Mouse (Mus musculus): ENCODE measurements around the gene Snx20. TPM values are rescaled to one million over a fixed set of nuclear protein-coding genes. Genes with fewer than 3 reads are reported as not detected.

The Snx20 gene
- polyA plus RNA-seq (2012; rRNA removed): 0.07 and 0.52 TPM in 2 replicates

DNA sequence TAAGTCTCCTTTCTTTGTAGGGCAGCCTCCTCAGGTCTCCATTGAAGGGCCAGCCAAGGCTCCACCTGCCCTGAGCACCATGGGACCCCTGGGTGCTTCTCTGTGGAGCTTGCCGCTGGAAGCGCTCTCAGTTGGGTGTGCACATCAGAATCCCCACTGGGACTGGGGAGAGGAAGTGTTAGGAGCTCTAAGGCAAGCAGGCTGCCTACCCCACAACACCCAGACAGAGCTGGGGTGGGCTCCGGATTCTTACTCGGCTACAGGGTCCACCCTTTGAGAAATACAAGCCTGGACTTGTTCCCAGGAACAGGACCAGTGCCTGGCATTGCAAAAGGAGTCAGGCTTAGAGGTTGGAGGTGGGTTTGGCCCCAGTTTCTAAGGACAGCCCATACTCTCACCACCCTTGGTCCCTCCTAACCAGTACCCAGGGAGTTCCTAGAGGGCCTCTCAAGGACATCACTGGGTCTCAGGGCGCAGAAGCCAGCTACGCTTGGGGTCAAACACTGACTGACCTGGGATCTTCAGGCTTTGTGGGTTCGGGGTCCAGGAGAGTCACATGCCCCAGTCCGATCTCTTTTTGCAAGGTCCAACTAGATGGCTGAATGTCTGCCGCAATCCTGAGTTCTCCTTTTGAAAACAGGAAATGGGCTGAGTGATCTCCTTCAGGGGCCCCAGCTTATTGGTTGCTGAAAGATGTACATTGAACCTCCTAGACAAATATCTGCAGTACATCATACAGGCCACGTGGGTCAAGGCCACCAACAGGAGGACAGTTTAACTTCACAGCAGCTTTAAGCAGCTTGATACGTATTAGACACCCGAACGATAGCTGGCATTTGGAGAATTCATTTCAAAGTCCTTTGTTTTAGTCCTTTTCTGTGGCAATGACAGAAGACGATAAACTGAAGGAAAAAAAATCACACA lies at the start of gene Snx20:
Gene Snx20, minus strand, starts transcription at position 655 of the 924 bp plus-strand sequence.
- H3K4me1 ChIP-seq (ENCODE audit: control insufficient read depth, insufficient read depth, low read length): no peaks in the 10 kb centered on the region
- H3K4me3 ChIP-seq (ENCODE audit: control insufficient read depth, low read depth, low read length): no peak within 1 kb of the TSS
- TF ChIP-seq POLR2A (IDR thresholded peaks at IDR 0.05; ENCODE audit: control insufficient read depth, low read depth, low read length) (no peak), CTCF (IDR thresholded peaks at IDR 0.05; ENCODE audit: control insufficient read depth, insufficient read depth, insufficient replicate concordance, low read depth, low read length) (no peak)
- H3K27ac ChIP-seq (ENCODE audit: control insufficient read depth, insufficient read depth, low read depth, low read length): no peak within 1 kb of the TSS
- H3K27me3 ChIP-seq (ENCODE audit: control insufficient read depth, insufficient read depth, low read length): no peaks in the 10 kb centered on the region
- H3K36me3 ChIP-seq (ENCODE audit: control insufficient read depth, insufficient read depth, low read length): no peaks in the 10 kb centered on the region

DNA sequence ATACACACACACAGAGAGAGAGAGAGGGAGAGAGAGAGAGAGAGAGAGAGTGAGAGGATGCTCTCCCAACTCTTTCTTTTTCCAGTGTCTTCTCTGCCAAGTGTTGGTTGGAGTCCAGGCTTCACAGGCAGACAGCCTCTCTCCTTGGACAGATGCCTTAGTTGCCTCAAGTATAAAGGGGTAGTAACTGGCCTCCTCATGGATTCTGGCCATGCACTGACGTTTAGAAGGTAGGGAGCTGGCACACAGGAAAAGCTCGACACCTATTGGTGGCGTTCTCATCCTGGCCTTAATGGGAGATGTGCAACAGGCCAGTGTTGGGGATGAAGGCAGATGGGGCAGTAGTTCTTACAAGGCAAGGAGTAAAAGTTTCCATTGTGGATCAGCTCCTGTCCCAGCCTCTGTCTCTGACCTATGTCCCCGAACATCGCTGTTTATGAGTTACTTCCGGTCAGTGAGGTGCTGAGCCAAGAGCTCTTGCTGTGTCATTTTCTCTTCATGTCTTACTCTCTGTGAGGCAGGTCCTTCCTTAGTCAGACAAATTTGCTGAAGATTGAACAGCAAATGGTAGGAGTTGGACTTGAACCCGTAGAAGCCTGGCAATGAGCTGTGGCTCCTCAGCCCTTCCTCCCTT lies 47.8 kb upstream of the Snx20 start:
- Histone ChIP-seq H3K36me3 (ENCODE audit: control insufficient read depth, insufficient read depth, low read length) (no peaks in the 10 kb centered on the region), H3K27ac (ENCODE audit: control insufficient read depth, insufficient read depth, low read depth, low read length) (no peak overlapping the region), H3K27me3 (ENCODE audit: control insufficient read depth, insufficient read depth, low read length) (no peaks in the 10 kb centered on the region), H3K4me1 (ENCODE audit: control insufficient read depth, insufficient read depth, low read length) (no peaks in the 10 kb centered on the region), H3K4me3 (ENCODE audit: control insufficient read depth, low read depth, low read length) (no peak overlapping the region)
- TF ChIP-seq CTCF (IDR thresholded peaks at IDR 0.05; ENCODE audit: control insufficient read depth, insufficient read depth, insufficient replicate concordance, low read depth, low read length) (no peak), POLR2A (IDR thresholded peaks at IDR 0.05; ENCODE audit: control insufficient read depth, low read depth, low read length) (no peak)

DNA sequence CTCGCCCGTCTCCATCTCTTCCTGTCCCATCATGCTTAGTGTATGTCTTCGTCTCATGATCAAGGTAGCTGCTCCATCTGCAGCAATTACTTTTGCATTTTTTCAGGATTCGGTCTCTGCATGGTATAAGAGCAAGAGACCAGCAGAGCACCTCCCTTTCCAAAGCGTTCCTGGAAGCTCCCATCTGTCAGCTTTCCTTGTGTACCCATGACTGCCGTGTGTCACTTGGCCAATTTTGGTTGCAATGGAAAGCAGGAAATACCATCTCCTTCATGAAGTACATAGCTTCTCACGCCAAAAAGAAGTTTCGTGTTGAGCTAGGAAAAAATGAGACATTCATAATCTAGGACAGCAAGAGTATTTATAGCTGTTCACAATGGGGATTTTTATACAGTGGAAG lies 45.1 kb upstream of the Snx20 start:
- no peaks in the 10 kb centered on the region for H3K4me1 ChIP-seq (ENCODE audit: control insufficient read depth, insufficient read depth, low read length)
- H3K4me3 ChIP-seq (ENCODE audit: control insufficient read depth, low read depth, low read length): no peak overlapping the region
- TF ChIP-seq CTCF (IDR thresholded peaks at IDR 0.05; ENCODE audit: control insufficient read depth, insufficient read depth, insufficient replicate concordance, low read depth, low read length) (no peak), POLR2A (IDR thresholded peaks at IDR 0.05; ENCODE audit: control insufficient read depth, low read depth, low read length) (no peak)
- H3K27ac ChIP-seq (ENCODE audit: control insufficient read depth, insufficient read depth, low read depth, low read length): no peak overlapping the region
- H3K27me3 ChIP-seq (ENCODE audit: control insufficient read depth, insufficient read depth, low read length): no peaks in the 10 kb centered on the region
- no peaks in the 10 kb centered on the region for H3K36me3 ChIP-seq (ENCODE audit: control insufficient read depth, insufficient read depth, low read length)

DNA sequence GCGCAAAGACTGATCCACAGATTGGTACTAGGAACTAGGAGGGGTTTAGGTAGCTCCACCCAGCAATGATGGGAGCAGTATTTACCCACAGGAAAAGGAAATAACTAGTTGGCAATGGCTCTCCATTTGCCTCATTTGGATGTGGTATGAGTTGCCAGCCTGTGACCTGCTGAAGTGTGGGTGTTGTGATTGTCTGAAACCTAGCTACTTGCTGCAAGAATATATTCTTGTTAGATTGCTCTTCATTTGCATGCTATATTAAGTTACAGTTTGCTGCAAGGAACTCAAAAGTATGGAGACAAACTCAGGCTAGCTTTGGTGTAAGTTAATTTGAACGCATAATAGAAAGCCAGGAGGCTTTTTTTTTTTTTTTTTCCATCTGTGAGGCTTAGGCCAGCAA lies 44.6 kb upstream of the Snx20 start:
- H3K4me3 ChIP-seq (ENCODE audit: control insufficient read depth, low read depth, low read length): no peak overlapping the region
- no peaks in the 10 kb centered on the region for H3K4me1 ChIP-seq (ENCODE audit: control insufficient read depth, insufficient read depth, low read length)

DNA sequence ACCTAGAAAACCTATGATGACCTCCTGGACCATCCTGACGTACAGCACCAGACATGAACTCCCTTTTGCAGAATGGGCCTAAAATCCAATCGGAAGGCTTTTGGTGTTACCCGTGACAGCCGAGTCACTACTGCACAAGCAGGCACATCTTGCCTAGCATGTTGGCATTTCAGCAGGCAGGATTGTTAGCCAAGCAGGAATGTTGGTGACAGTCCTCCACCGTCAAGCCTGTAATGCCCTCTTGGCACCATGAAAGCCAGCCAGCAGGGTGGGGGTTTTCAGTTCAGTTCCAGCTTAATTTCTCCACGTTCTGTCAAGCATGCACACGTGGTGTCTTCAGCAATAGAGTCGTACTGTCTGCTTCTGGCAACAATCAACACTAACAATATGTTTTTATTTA lies 41.1 kb upstream of the Snx20 start:
- Histone ChIP-seq H3K36me3 (ENCODE audit: control insufficient read depth, insufficient read depth, low read length) (no peaks in the 10 kb centered on the region), H3K27ac (ENCODE audit: control insufficient read depth, insufficient read depth, low read depth, low read length) (no peak overlapping the region), H3K4me3 (ENCODE audit: control insufficient read depth, low read depth, low read length) (no peak overlapping the region), H3K4me1 (ENCODE audit: control insufficient read depth, insufficient read depth, low read length) (no peaks in the 10 kb centered on the region), H3K27me3 (ENCODE audit: control insufficient read depth, insufficient read depth, low read length) (no peaks in the 10 kb centered on the region)
- no peak for TF ChIP-seq CTCF (IDR thresholded peaks at IDR 0.05; ENCODE audit: control insufficient read depth, insufficient read depth, insufficient replicate concordance, low read depth, low read length)
- no peak for TF ChIP-seq POLR2A (IDR thresholded peaks at IDR 0.05; ENCODE audit: control insufficient read depth, low read depth, low read length)

More for the DNA sequence above, 44.6 kb upstream of the Snx20 start:
- Histone ChIP-seq H3K27ac (ENCODE audit: control insufficient read depth, insufficient read depth, low read depth, low read length) (no peak overlapping the region), H3K36me3 (ENCODE audit: control insufficient read depth, insufficient read depth, low read length) (no peaks in the 10 kb centered on the region), H3K27me3 (ENCODE audit: control insufficient read depth, insufficient read depth, low read length) (no peaks in the 10 kb centered on the region)
- TF ChIP-seq CTCF (IDR thresholded peaks at IDR 0.05; ENCODE audit: control insufficient read depth, insufficient read depth, insufficient replicate concordance, low read depth, low read length) (no peak), POLR2A (IDR thresholded peaks at IDR 0.05; ENCODE audit: control insufficient read depth, low read depth, low read length) (no peak)

DNA sequence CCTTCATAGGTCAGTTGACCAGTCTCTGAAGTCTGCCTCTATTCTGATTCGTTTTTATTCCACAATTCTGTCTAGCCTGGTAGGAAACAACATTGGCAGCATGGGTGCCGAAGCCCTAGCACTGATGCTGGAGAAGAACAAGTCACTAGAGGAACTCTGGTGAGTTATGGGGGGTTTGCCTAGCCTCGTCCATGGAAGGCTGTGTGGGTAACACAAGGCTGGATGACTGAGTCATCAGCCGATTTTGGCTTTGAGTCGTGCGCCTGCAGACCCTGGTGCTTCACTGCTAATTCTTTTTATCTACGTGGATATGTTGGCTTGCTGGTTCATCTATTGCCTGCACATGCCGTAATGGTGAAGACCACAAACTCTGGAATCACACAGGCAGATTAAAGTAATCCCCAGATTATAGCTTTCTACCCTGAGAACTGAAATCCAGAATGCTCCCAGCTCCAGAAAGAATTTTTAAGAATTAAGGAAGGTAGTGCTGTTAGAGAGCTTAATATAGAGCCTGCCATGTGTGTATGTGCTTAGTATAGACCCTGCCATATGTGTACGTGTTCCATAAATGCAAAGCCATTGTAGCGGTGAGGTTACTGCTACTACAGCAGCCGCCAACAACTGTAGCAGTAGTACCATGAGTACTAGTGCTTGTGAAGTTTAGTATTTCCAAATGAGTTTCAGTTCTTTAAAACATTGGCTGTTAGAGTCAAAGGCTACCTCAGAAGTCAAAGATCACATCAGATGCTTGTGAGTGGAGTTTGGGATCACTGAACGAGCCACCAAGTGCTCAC lies 39.6 kb upstream of the Snx20 start:
- TF ChIP-seq POLR2A (IDR thresholded peaks at IDR 0.05; ENCODE audit: control insufficient read depth, low read depth, low read length) (no peak), CTCF (IDR thresholded peaks at IDR 0.05; ENCODE audit: control insufficient read depth, insufficient read depth, insufficient replicate concordance, low read depth, low read length) (no peak)
- Histone ChIP-seq H3K4me3 (ENCODE audit: control insufficient read depth, low read depth, low read length) (no peak overlapping the region), H3K4me1 (ENCODE audit: control insufficient read depth, insufficient read depth, low read length) (no peaks in the 10 kb centered on the region), H3K36me3 (ENCODE audit: control insufficient read depth, insufficient read depth, low read length) (no peaks in the 10 kb centered on the region), H3K27ac (ENCODE audit: control insufficient read depth, insufficient read depth, low read depth, low read length) (no peak overlapping the region), H3K27me3 (ENCODE audit: control insufficient read depth, insufficient read depth, low read length) (no peaks in the 10 kb centered on the region)

DNA sequence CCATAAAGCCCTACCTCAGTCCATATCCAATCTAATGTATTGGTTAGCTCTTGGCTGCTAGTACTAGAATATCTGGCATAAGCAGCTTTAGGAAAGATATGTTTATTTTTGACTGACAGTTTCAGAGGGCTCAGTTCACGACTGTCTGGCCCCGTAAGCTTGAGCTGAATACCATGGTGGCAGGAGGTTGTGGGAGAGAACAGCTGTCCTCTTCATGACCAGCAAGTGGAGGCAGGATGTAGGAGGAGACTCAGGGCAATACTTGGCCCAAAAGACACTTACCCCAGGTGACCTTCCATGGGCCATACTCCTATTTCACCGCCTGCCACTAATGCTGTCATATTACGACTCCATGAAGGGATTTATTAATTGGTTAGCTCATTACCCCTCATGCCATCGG lies 37.9 kb upstream of the Snx20 start:
- H3K4me3 ChIP-seq (ENCODE audit: control insufficient read depth, low read depth, low read length): no peak overlapping the region
- no peaks in the 10 kb centered on the region for H3K4me1 ChIP-seq (ENCODE audit: control insufficient read depth, insufficient read depth, low read length)
- H3K27me3 ChIP-seq (ENCODE audit: control insufficient read depth, insufficient read depth, low read length): no peaks in the 10 kb centered on the region
- H3K36me3 ChIP-seq (ENCODE audit: control insufficient read depth, insufficient read depth, low read length): no peaks in the 10 kb centered on the region
- TF ChIP-seq POLR2A (IDR thresholded peaks at IDR 0.05; ENCODE audit: control insufficient read depth, low read depth, low read length) (no peak), CTCF (IDR thresholded peaks at IDR 0.05; ENCODE audit: control insufficient read depth, insufficient read depth, insufficient replicate concordance, low read depth, low read length) (no peak)
- H3K27ac ChIP-seq (ENCODE audit: control insufficient read depth, insufficient read depth, low read depth, low read length): no peak overlapping the region

Measured in testis, adult 2 months (tissue).